Comparison of ENCODE assay signal across 1 mouse cellular context in the genomic region with DNA sequence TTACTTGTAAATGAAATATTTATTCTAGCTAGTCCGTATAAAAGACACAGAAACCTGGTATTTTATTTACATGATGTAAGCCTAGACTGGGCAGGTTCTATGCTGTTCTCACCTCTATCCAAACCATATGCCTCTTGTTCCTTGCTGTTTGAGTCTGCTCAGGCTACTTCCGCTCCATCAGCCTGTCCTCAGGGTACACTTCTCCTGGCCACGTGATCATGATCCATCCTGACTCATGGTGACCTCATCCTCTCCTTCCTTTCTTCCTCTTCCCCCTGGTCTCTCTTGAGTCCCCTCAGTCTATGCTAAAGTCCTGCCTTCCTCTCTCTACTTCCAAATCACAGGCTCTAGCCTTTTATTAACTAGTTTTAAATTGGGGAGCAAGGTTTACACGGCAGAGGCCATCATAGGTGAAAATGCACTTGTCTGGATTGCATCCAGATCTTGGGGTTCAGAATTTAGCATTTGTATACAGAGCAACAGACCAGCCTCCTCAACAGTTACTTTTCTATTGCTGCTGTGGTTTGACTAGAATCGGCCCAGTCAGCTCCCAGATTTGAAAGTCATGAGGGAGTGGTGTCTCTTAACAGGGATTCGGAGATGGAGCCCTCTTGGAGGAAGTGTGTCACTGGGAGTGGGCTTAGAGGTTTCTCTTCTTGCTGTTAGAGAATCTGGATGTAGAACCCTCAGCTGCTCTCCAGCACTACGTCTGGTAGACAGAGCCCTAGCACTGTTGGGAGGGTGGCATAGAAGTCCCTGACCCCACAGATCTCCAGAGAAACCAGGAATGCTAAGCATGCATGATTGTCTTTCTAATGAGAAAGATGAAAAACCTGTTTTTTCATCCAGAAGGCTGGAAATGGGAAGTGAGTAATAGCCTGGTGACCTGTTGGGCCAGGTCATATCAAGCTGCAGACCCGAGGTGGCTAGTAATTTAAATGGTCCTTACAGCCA.
TF ChIP-seq lines count a peak whose summit lies in the region.

No protein-coding gene starts in this region.

TF ChIP-seq in CH12.LX, 34 proteins besides CTCF, POLR2A, EP300 and RAD21:
- TF ChIP-seq HCFC1 (IDR thresholded peaks at IDR 0.05; ENCODE audit: low read depth, low read length) (no peak), NELFE (IDR thresholded peaks at IDR 0.05; ENCODE audit: low read depth, low read length) (no peak), E2F4 (IDR thresholded peaks at IDR 0.05; ENCODE audit: insufficient replicate concordance, low read depth, low read length) (no peak), TCF12 (IDR thresholded peaks at IDR 0.05; ENCODE audit: low read depth, low read length) (no peak), MXI1 (IDR thresholded peaks at IDR 0.05; ENCODE audit: low read depth, low read length) (no peak), POLR2AphosphoS2 (IDR thresholded peaks at IDR 0.05; ENCODE audit: low read depth, low read length) (no peak), MAZ (IDR thresholded peaks at IDR 0.05; ENCODE audit: low read depth, low read length) (no peak), GABPA (IDR thresholded peaks at IDR 0.05; ENCODE audit: insufficient replicate concordance, low read depth, low read length) (no peak), USF2 (conservative IDR thresholded peaks at IDR 0.05; ENCODE audit: low read depth, low read length) (peak; percentile 27; the same call in 1 of the 2 replicates), ETS1 (conservative IDR thresholded peaks at IDR 0.05; ENCODE audit: low read depth, low read length) (no peak), SMC3 (IDR thresholded peaks at IDR 0.05; ENCODE audit: low read depth, low read length) (no peak), USF1 (IDR thresholded peaks at IDR 0.05; ENCODE audit: low read depth, low read length) (peak; percentile 42; the same call in 1 of the 2 replicates), NRF1 (IDR thresholded peaks at IDR 0.05; ENCODE audit: low read depth, low read length) (no peak)
